Mouse (Mus musculus) yolk sac, embryonic 10.5 days (tissue): ENCODE data around the gene Prpsap1.
A peak's percentile ranks its signal among the peaks of the same experiment; 100 is the strongest.
"Not testable (repeated sequence)": the region's sequence is repeated elsewhere in the genome, so short reads cannot be mapped to it uniquely, and the experiment has no call there.

Source experiments
- DNase-seq: peaks from one replicate; pipeline ENCODE4 v3.0.0-alpha.2; 2017; ENCODE audit warnings: low spot score

Prpsap1 gene

GRCm38 (mm10) chr11:116488207-116488606 lies 5.8 kb downstream of the Prpsap1 start:
- no peak for DNase-seq

GRCm38 (mm10) chr11:116484261-116484660 lies 9.7 kb downstream of the Prpsap1 start:
- DNase-seq, result peak; percentile 69

DNA sequence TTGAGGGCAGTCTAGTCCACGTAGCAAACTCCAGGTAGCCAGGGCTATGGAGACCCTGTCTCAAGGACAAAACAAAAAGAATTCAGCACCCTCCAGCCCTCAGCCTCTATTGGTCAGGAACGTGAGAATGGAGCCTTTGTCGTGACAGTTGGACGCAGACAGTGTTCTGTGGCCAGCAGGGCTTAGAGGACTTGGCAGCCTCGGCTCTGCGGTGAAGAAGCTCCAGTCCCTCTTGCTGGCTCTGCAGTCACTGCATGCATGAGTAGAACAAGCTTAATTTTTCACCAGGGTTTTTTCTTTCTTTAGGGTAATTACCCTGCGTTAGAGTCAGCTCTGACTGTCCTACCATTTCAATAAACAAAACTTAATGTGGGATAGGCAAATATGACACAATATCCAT lies 12.2 kb downstream of the Prpsap1 start:
- DNase-seq, result no peak

GRCm38 (mm10) chr11:116480975-116481374 lies 13.0 kb downstream of the Prpsap1 start:
- no peak for DNase-seq

DNA sequence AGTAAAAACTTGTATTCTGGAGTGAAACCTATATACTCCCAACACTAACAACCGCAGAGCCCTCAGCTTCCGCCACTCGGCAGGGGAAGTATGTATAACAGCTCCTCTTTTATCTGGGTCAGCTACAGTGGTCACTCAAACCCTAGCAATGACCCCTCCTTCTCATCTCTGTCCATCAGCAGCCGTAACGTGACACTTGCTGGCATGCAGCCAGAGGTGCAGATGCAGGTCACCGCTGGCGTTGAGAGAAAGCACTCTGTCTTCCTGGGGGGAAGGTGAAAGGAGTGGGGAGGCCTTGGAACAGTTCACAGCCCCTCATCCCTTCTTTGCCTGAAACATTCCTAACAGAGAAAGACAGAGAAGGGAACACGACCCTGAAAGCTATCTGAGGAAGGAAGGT lies 14.2 kb downstream of the Prpsap1 start:
- peak; percentile 58 for DNase-seq

- peak; percentile 52 for DNase-seq
These were observed 15.0 kb downstream of the Prpsap1 start for GRCm38 (mm10) chr11:116478978-116479377.

DNA sequence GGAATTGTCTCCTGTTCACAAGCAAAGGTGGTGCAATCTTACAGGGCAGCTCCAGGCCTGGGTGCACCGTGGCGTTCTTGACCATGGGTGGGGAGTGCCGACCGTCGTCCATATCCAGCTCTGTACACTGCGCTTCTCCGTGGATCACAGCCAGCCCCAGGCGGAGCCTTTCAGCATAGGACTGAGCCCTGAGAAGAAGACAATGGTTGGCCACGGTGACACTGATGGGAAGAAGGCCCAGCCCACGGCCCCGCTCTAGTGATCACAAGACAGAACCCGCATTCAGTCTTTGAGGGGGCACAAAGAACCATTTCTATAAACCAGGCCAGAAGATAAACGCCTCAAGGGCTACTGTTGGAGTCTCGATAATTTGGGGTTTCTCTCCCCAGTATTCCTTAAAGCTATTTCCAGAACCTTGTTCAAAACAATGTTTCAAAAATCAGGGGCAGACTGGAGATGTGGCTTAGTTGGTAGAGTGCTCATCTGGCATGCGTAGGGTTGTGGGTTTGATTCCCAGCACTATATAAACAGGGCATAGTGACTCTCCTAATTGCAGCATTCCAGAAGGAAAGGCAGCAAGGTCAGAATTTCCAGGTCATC lies 16.7 kb downstream of the Prpsap1 start:
- DNase-seq, result no peak

- no peak for DNase-seq
These were observed 17.3 kb downstream of the Prpsap1 start for GRCm38 (mm10) chr11:116476696-116477095.

DNA sequence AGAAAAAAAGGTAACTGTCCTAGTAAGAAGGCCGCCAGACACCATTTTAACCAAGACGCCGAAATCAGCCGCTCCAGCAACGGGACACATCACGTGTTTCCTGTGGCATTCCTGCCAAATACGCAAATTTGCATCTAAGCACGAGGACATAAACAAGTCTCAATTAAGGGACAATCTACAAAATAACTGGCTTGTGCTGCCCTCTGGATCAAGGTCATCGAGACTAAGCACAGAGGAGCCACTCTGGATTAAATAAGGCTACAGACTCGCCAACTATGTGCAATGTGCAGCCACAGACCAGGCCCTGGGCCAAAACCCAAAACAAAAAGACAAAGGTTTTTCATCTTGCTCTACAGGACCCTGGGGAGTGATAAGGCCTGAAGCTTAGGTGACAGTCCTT lies 18.0 kb downstream of the Prpsap1 start:
- DNase-seq, result no peak

GRCm38 (mm10) chr11:116472275-116472674 lies 21.7 kb downstream of the Prpsap1 start:
- no peak for DNase-seq

- DNase-seq, result no peak
These were observed 23.1 kb downstream of the Prpsap1 start for GRCm38 (mm10) chr11:116470896-116471295.

GRCm38 (mm10) chr11:116470249-116470648 lies 23.8 kb downstream of the Prpsap1 start:
- DNase-seq, result peak; percentile 68

DNA sequence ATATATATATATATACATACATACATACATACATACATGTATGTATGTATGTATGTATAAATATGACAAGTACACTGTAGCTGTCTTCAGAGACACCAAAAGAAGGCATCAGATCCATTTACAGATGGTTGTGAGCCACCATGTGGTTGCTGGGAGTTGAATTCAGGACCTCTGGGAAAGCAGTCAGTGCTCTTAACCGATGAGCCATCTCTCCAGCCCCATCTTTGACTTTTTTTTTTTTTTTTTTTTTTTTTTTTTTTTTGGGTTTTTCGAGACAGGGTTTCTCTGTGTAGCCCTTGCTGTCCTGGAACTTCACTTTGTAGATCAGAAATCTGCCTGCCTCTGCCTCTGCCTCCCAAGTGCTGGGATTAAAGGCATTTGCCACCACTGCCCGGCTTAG lies 25.7 kb downstream of the Prpsap1 start:
- DNase-seq, result not testable (repeated sequence)

GRCm38 (mm10) chr11:116466141-116466540 lies 27.9 kb downstream of the Prpsap1 start, which contains the start of gene Qrich2:
Qrich2 (minus strand) TSS chr11:116466241.
- DNase-seq, result no peak

GRCm38 (mm10) chr11:116463833-116464232 lies 30.2 kb downstream of the Prpsap1 start:
- peak; percentile 83 for DNase-seq

DNA sequence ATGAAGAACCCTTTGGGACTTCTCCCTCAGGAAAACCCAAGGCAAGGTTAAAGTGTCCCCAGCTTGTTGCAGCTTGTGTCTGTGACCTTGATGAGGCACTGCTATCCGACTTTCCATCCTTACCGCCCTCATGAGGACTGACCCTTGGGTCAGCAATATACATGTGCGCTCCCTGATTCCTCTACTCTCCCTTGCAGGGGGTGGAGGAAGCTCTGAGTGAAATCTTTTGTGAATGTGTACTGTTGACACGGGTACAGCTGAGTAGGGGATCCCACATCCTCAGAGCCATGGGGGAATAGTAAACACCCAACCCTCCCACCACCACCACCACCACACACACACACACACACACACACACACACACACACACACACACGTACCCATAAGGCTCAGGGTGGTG lies 30.7 kb downstream of the Prpsap1 start:
- no peak for DNase-seq

DNA sequence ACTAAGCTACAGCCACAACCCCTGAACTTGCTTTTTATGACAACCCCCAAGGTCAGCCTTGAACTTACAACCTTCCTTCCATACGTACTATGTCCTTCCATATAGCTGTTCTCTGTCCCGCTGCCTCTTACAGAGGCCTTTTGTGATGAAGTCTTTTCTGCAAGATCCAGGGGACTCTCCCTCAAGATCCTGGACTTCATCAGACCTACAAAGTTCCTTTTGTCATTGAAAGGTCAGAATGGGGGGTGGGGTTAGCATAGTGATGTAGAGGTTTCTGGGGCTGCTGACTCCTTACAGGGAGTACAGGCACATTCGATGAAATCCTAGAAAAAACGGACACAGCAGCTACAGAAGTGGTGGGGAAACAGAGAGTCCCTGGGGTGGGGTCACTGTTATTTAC lies 34.2 kb downstream of the Prpsap1 start:
- no peak for DNase-seq

- no peak for DNase-seq
These were observed 37.8 kb downstream of the Prpsap1 start for GRCm38 (mm10) chr11:116456234-116456633.

DNA sequence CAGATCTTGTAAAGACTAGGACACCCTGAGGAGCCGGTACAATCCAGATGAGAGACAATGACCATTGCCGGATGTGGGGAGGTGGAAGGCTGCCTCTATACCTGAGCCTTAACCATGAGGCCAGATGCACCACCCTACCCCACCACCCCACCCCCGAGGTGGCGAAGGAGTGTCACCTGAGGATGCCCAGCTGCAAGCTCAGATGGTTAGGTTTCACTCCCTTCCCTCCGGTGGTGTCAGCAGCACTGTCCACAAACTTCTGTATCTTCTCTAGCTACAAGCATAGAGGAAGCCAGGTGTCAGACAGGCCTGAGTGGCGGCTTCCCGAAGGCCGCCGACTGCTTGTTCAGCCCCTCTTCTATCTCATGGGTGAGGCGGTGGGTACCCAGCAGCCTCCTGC lies 40.1 kb downstream of the Prpsap1 start:
- DNase-seq, result no peak

DNA sequence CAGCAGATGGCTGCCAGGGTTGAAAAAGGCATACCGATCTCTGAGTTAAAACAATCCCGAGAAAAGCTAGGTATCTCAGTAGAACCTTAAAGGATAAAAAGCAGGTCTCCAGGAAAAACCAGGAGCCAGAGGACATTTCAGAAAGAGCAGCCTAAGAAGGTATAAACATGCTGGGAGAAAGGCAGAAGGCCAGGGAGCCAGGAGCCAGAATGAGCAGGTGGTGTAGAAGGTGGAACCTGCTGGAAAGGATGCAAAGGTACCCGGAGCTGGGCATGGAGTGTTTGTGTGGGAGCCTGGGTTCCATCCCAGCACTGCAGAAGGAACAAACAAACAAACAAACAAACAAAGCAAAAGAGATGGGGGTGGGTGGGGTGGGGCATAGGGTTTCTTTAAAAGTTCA lies 44.7 kb downstream of the Prpsap1 start:
- DNase-seq, result no peak

- DNase-seq, result no peak
These were observed 46.2 kb downstream of the Prpsap1 start for GRCm38 (mm10) chr11:116447822-116448221.

DNA sequence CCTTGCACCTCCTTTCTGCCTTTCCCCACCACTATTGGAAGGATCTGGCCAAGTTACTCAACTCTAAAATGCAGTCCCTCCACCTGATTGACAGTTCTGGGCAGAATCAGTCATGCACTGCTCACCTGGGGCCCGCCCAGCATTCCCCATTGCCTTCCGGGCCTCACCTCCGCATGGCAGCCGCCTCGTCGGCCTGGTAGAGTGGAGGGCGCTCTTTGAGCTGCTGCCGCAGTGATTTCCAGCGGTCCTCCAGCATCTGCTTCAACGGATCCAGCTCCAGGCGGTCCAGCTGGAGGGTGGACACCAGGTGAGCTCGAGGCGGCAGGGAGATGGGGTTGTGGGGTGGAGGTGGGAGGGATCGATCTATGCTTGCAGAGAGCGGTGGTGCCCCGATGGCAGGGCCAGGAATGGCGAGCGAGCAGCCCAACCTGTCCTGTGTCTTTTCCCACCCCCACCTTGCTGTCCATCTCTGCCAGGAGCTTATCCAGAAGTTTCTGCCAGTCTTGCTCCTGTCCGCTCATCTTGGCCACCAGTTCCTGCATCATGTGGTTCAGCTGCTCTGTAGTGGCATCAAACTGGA lies 47.6 kb downstream of the Prpsap1 start:
- DNase-seq, result no peak

DNA sequence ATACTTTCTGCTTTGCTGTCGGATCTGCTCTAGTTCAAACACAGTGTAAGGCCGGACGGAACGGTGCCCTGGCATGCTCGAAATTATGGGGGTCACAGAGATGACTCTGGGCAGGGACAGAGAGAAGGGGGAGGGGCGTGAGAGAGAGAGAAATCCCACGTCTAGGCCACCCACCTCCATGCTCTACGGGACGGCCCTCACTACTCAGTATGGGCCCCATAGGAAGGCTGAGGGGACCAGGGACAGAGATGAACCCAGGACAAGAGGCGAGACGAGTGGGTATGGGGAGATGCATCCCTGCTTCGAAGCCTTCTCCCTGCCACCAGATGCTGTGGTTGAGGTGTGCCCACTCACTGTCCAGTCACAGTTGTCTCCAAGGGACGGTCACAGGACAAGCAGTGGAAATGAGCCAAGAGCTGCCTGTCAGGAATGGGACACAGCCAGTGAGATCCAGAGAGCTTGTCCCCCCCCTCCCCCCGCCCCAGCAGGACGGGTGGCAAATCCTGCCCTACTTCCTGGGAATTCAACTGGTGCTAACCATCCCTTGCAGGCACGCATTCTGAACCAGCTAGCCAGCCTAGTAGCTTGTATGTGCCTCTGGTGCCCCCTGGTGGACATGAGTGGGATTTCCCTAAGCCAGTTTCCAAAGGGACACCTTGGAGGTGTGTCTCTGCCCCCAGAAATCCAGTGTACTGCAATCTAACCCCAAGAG lies 48.2 kb downstream of the Prpsap1 start:
- peak; percentile 84 for DNase-seq
